9 mouse cellular contexts compared by ENCODE assay signal in the genomic region with DNA sequence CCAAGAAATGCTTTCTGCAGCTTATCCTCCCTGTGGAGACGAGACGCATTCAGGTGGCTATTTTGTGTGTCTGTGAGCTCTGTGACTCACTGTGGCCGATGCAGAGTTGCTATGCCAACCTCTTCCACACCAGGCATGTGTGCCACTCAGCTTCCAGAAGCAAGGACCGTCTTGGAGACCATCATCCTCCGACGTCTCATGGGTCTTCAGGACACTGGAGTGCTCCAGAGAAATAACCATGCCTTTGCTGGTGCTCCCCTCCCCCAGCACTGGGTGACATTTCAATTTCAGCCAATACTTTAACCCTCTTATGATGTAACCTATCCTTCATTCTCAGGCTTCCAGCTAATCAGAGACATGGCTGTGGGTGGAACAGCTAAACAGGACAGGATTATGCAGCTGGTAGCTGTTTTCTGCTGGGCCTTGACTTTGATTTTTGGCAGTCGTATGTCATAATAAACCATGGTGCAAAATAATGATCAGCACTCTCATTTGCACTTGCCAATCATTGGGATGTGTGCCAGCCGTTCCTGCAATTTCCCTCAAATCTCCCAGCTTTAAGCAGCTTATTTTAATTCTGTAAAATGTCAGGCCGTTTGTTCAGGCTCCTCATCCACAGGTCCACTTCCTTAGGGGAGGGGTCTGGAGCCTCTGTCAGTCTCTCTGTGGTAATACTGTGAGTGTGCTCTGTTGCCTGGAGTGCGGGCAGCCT.
DNase-seq lines count a peak whose midpoint lies in the region; ATAC-seq lines count a peak whose summit lies in the region.
"Had no signal": no experiment of that assay in that cellular context is flagged by ENCODE, and none has a peak within 500 bp of the region (broad histone marks: within the 10 kb centered on the region; RNA-seq: fewer than 3 reads in every experiment).

No protein-coding gene starts in this region.

- H3K27ac ChIP-seq in midbrain, embryonic 13.5 days = peak overlapping the region; percentile 66
- no peak overlapping the region for H3K27ac ChIP-seq in kidney, embryonic 16.5 days (ENCODE audit: low read length)
- H3K27ac ChIP-seq: heart, embryonic 15.5 days had no signal

- no peak overlapping the region for H3K9ac ChIP-seq in midbrain, embryonic 13.5 days (replicated peaks)
- H3K9ac ChIP-seq in kidney, embryonic 16.5 days (replicated peaks; ENCODE audit: low read length) = no peak overlapping the region
- H3K9ac ChIP-seq: heart, embryonic 15.5 days had no signal

- 21% methylated on average over 10 of the region's 10 CpGs for WGBS in midbrain, embryonic 13.5 days
- 70% methylated on average over 10 of the region's 10 CpGs for WGBS in kidney, embryonic 16.5 days

- no peak overlapping the region for H3K4me3 ChIP-seq in midbrain, embryonic 13.5 days (replicated peaks)
- H3K4me3 ChIP-seq in kidney, embryonic 16.5 days (ENCODE audit: low read length) = no peak overlapping the region
- H3K4me3 ChIP-seq: heart, embryonic 15.5 days had no signal

- H3K4me1 ChIP-seq in midbrain, embryonic 13.5 days (replicated peaks) = peaks cover 22% of the 10 kb centered on the region
- H3K4me1 ChIP-seq in kidney, embryonic 16.5 days (ENCODE audit: insufficient read depth, low read length) = no peaks in the 10 kb centered on the region
- H3K4me1 ChIP-seq: heart, embryonic 15.5 days had no signal

- peak; percentile 12 to 34 for DNase-seq in urinary bladder, postnatal 4 days (ENCODE audit: low spot score in 2 of 2)
- DNase-seq in urinary bladder, postnatal 25 days (ENCODE audit: low spot score) = no peak
- DNase-seq in layer of hippocampus, adult 9-10 months (ENCODE audit: low spot score) = peak; percentile 69
- no peak for DNase-seq in urinary bladder, postnatal 36 days (ENCODE audit: low spot score in 2 of 2)
- no peak for DNase-seq in T-cell, adult 2 months (ENCODE audit: low spot score)

- no peaks in the 10 kb centered on the region for H3K9me3 ChIP-seq in midbrain, embryonic 13.5 days
- no peaks in the 10 kb centered on the region for H3K9me3 ChIP-seq in kidney, embryonic 16.5 days (ENCODE audit: low read length)
- H3K9me3 ChIP-seq: heart, embryonic 15.5 days had no signal

- no peak overlapping the region; the same call in 1 of the 2 replicates for H3K4me2 ChIP-seq in midbrain, embryonic 13.5 days (replicated peaks)
- no peak overlapping the region for H3K4me2 ChIP-seq in kidney, embryonic 16.5 days (replicated peaks; ENCODE audit: low read depth, low read length)
- H3K4me2 ChIP-seq: heart, embryonic 15.5 days had no signal

- no peaks in the 10 kb centered on the region for H3K27me3 ChIP-seq in midbrain, embryonic 13.5 days
- no peaks in the 10 kb centered on the region for H3K27me3 ChIP-seq in kidney, embryonic 16.5 days (ENCODE audit: insufficient read depth, low read length)
- H3K27me3 ChIP-seq: heart, embryonic 15.5 days had no signal

- ATAC-seq in midbrain, embryonic 13.5 days = peak; percentile 85
- no peak for ATAC-seq in megakaryocyte, adult 5-6 weeks (ENCODE audit: poor library complexity, severe bottlenecking)
- no peak for ATAC-seq in kidney, embryonic 16.5 days (ENCODE audit: low FRiP score, low TSS enrichment)

- H3K36me3 ChIP-seq in midbrain, embryonic 13.5 days = no peaks in the 10 kb centered on the region
- no peaks in the 10 kb centered on the region for H3K36me3 ChIP-seq in kidney, embryonic 16.5 days (ENCODE audit: insufficient read depth, low read length)
- H3K36me3 ChIP-seq: heart, embryonic 15.5 days had no signal

Comparison
In these comparisons a context has a peak if more than half of its experiments do, and no peak if none do; other contexts are left out.
1. DNase-seq: peak in urinary bladder, postnatal 4 days (2 of 2) and layer of hippocampus, adult 9-10 months (single experiment); none in urinary bladder, postnatal 25 days (single experiment), urinary bladder, postnatal 36 days (0 of 2) and T-cell, adult 2 months (single experiment).